Mouse (Mus musculus) hindbrain, embryonic 12.5 days (tissue): ENCODE data around the gene Abca4. TPM values are rescaled to one million over a fixed set of nuclear protein-coding genes. Genes with fewer than 3 reads are reported as not detected.
A peak's percentile ranks its signal among the peaks of the same experiment; 100 is the strongest.

ENCODE experiments used
- ATAC-seq: fragments of 200-750 bp; cut with Nextera tagmentation; 2 replicates; pipeline ENCODE4 v1.8.0; 2017; ENCODE audit warnings: moderate TSS enrichment; ENCODE audit not compliant: low FRiP score
- H3K27ac ChIP-seq: fragments of 300-500 bp; sonication (generic); 2 replicates; pipeline ENCODE4 v1.5.1; 2016; ENCODE audit warnings: mild to moderate bottlenecking
- H3K27me3 ChIP-seq: fragments of 300-500 bp; sonication (generic); 2 replicates; pipeline ENCODE4 v1.6.1; 2016; ENCODE audit warnings: mild to moderate bottlenecking
- H3K36me3 ChIP-seq: fragments of 300-500 bp; sonication (generic); 2 replicates; pipeline ENCODE4 v1.6.1; 2016; ENCODE audit warnings: mild to moderate bottlenecking
- H3K4me1 ChIP-seq: fragments of 300-500 bp; sonication (generic); 2 replicates; pipeline ENCODE4 v1.6.1; 2016
- H3K4me2 ChIP-seq: fragments of 300-500 bp; sonication (generic); replicated peaks from 2 replicates; pipeline ENCODE4 v1.6.1; 2016; ENCODE audit warnings: mild to moderate bottlenecking
- H3K4me3 ChIP-seq: fragments of 300-500 bp; sonication (generic); 2 replicates; pipeline ENCODE4 v1.5.1; 2016; ENCODE audit warnings: mild to moderate bottlenecking
- H3K9ac ChIP-seq: fragments of 300-500 bp; sonication (generic); 2 replicates; pipeline ENCODE4 v1.6.1; 2016; ENCODE audit warnings: mild to moderate bottlenecking, moderate library complexity
- H3K9me3 ChIP-seq: fragments of 300-500 bp; sonication (generic); replicated peaks from 2 replicates; pipeline ENCODE4 v1.6.1; 2016; ENCODE audit warnings: mild to moderate bottlenecking
- WGBS: fragments of 180-500 bp; shearing (Covaris S2); methylation state at CpG from one replicate; pipeline ENCODE4 v1.1.7; 2016; 5-methylcytosine and 5-hydroxymethylcytosine counted together
- polyA plus RNA-seq: library from polyadenylated mRNA; unstranded; fragments of >200 nt; fragmentation: Nextera tagmentation; extraction: Ambion mirVana; gene quantifications from 2 replicates; pipeline ENCODE4 v1.2.1, GENCODE M21; 2016

Gene Abca4
- polyA plus RNA-seq, 1 experiment from 2014 or later: 2.6 TPM

DNA sequence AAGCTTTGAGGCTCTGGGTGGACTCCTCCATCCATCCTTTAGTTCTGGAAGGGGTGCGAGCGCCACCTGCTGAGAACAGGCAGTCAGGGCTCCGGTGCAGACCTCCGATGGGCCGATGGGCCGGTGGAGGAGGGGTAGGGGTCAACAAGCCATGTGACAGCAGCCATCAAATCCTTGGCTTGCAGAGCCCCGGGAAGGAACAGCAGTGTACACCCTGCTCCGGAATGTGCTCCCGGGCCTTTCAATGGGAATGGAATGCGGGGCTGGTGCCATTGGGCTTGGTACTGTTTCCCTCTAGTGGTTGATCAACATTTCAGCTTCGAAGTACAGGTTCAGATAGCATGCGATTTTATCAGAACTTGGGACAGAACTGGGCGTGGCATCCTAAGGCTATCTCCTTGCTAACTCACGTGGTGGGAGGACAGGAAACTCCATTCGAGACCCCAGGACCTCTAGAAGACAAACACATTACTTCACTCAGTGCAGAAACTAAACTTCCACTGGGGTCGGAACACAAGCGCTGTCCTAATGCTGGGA is 78.0 kb downstream of the Abca4 start:
- no peak overlapping the region for H3K9ac ChIP-seq
- peaks cover 10% of the 10 kb centered on the region for H3K4me1 ChIP-seq
- peak overlapping the region; percentile 54 for H3K4me2 ChIP-seq
- H3K9me3 ChIP-seq: no peaks in the 10 kb centered on the region
- H3K27ac ChIP-seq: peak overlapping the region; percentile 52; the same call in 1 of the 2 replicates
- H3K27me3 ChIP-seq: no peaks in the 10 kb centered on the region
- H3K4me3 ChIP-seq: peak overlapping the region; percentile 23
- no peaks in the 10 kb centered on the region for H3K36me3 ChIP-seq
- peak; percentile 89 for ATAC-seq
- 14% methylated on average over 17 of the region's 17 CpGs for WGBS

DNA sequence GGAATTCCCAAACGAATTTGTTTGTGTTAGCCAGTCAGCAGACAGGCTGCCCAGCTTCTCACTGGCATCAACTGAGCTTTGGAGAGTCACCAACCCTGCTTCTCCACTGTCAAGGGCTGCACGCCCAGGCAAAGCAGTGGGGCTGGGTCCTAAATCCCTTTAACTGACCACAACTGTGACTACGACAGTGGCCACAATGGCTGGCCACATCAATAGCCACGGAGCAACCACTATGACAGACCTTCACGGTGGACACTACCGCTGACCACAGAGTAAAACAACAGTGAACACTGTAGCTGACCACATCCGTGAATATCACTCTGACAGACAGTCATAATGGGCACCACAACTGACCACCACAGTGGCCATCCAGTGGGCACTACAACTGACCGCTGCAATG is 78.6 kb downstream of the Abca4 start:
- no peaks in the 10 kb centered on the region for H3K27me3 ChIP-seq
- no peaks in the 10 kb centered on the region for H3K36me3 ChIP-seq
- H3K4me1 ChIP-seq: peaks cover 11% of the 10 kb centered on the region
- ATAC-seq: no peak
- WGBS: 88% methylated on average over 8 of the region's 8 CpGs
- H3K4me3 ChIP-seq: no peak overlapping the region
- H3K9ac ChIP-seq: no peak overlapping the region
- H3K9me3 ChIP-seq: no peaks in the 10 kb centered on the region
- H3K27ac ChIP-seq: peak overlapping the region; percentile 52; the same call in 1 of the 2 replicates
- H3K4me2 ChIP-seq: no peak overlapping the region

DNA sequence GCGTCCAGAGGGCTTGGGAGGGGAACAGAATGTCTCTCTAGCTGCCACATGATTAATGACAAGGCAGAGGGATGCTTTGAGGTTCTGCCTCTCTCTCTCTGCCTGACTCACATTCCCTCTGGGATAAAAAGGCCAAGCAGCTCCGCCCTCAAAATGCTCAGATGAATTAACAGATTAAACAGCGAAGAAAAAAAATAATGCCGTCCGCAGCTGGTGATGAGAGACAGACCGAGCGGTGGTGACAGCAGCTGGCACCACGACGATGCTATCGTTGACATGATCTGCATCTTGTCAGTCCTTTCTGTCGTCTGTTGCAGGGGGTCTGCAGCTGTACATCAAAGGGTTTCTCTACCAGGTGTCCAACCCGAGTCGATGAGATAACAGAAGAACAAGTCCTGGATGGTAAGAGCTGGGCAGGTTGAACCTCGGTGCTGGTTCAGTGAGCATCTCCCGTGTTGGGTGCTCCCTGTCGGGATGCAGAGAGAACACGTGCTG is 84.8 kb downstream of the Abca4 start:
- Histone ChIP-seq H3K4me3 (no peak overlapping the region), H3K27ac (no peak overlapping the region), H3K27me3 (no peaks in the 10 kb centered on the region), H3K9me3 (no peaks in the 10 kb centered on the region), H3K36me3 (no peaks in the 10 kb centered on the region), H3K4me1 (peaks cover 14% of the 10 kb centered on the region), H3K4me2 (peak overlapping the region; percentile 15), H3K9ac (no peak overlapping the region)
- WGBS: 37% methylated on average over 17 of the region's 17 CpGs
- peak; percentile 81 for ATAC-seq

DNA sequence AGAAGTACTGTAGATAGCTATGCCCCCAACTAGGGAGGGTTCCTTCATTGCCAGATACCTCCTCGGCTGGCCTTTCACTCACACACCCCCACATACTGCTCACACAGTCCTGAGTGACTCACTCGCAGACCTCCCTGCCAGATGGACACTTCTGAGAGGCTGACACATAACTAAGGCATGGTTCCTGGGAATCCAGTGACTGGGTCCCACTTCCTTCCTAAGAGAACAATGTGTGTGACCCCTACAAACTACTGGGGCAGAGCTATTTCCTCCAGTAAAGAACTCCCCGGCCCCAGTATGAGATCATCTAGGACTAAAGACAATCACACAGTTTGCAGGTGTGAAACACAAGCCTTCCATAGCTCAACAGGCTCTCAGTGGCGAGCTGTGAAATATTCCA is 86.5 kb downstream of the Abca4 start:
- 48% methylated on average over 4 of the region's 4 CpGs for WGBS
- Histone ChIP-seq H3K9ac (no peak overlapping the region), H3K27me3 (no peaks in the 10 kb centered on the region), H3K27ac (no peak overlapping the region), H3K4me3 (no peak overlapping the region), H3K4me1 (peaks cover 14% of the 10 kb centered on the region), H3K9me3 (no peaks in the 10 kb centered on the region), H3K36me3 (no peaks in the 10 kb centered on the region), H3K4me2 (no peak overlapping the region)
- no peak for ATAC-seq

DNA sequence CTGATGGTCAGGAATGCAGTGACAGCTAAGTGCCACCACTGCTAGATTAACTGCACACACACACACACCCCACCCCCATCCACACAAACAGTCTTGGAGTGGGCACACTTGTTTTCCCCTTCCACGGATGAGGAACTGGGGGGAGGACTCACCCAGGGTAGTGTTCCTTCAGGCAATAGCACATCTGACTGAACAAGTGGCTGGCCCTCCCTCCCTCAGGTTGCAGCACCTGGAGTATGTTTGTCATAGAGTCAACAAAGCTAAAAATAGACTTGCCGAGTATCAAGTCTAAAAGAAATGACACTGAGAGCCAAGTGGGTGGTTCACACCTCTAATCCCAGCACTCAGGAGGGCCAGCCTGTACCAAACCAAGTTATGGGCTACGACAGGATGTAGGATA is 87.4 kb downstream of the Abca4 start:
- H3K4me1 ChIP-seq: peaks cover 14% of the 10 kb centered on the region

DNA sequence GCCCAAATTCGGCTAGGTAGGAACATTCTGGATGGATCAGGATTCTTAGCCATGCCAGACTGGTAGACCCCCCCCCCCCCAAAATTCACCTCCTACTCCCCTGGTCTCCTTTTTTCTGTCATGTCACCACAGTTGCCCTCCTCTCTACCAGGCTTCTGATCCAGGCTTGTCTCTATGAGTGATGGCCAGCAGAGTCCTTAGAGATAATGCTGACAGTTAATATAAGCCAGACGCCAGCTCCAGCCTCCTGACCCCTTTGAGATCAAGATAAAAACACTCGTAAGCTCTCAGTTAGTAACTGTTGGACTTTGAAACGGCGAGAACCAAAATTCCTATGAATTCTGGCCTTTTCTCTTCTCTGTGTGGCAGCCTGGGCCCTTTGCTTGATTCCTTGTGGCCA is 89.0 kb downstream of the Abca4 start:
- Histone ChIP-seq H3K4me2 (no peak overlapping the region), H3K9ac (no peak overlapping the region), H3K27me3 (no peaks in the 10 kb centered on the region), H3K27ac (no peak overlapping the region), H3K4me1 (peaks cover 8% of the 10 kb centered on the region), H3K9me3 (no peaks in the 10 kb centered on the region), H3K36me3 (no peaks in the 10 kb centered on the region), H3K4me3 (no peak overlapping the region)
- WGBS: 69% methylated on average over 5 of the region's 5 CpGs
- no peak for ATAC-seq

More for the DNA sequence above, 87.4 kb downstream of the Abca4 start:
- Histone ChIP-seq H3K36me3 (no peaks in the 10 kb centered on the region), H3K9ac (no peak overlapping the region), H3K4me2 (no peak overlapping the region), H3K4me3 (no peak overlapping the region), H3K9me3 (no peaks in the 10 kb centered on the region), H3K27ac (no peak overlapping the region), H3K27me3 (no peaks in the 10 kb centered on the region)
- no peak for ATAC-seq
- WGBS: 71% methylated on average over 3 of the region's 3 CpGs

DNA sequence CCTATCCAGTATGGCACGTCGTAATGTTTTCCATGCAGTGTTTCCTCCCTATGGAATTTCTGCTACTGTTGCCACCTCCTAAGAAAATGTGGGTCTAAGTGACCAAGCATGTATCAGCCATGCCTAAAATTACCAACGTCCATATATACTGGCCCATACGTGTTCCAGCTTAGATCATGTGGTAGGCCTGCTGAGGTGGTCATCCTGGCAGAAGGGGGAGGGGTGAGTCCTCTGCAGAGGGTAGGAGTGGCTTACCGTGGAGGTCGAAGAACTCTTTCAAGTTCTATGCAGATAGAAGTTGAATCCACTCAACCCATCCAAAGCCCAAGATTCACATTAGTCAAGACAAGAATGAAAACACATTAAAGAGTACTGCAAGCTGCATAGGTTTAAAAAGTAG is 89.6 kb downstream of the Abca4 start:
- H3K36me3 ChIP-seq: no peaks in the 10 kb centered on the region
- no peak overlapping the region for H3K4me2 ChIP-seq
- no peak for ATAC-seq
- H3K9ac ChIP-seq: no peak overlapping the region
- no peak overlapping the region for H3K27ac ChIP-seq
- no peaks in the 10 kb centered on the region for H3K9me3 ChIP-seq
- peaks cover 2% of the 10 kb centered on the region; the same call in 1 of the 2 replicates for H3K4me1 ChIP-seq
- no peaks in the 10 kb centered on the region for H3K27me3 ChIP-seq
- WGBS: 79% methylated on average over 6 of the region's 6 CpGs
- H3K4me3 ChIP-seq: no peak overlapping the region

DNA sequence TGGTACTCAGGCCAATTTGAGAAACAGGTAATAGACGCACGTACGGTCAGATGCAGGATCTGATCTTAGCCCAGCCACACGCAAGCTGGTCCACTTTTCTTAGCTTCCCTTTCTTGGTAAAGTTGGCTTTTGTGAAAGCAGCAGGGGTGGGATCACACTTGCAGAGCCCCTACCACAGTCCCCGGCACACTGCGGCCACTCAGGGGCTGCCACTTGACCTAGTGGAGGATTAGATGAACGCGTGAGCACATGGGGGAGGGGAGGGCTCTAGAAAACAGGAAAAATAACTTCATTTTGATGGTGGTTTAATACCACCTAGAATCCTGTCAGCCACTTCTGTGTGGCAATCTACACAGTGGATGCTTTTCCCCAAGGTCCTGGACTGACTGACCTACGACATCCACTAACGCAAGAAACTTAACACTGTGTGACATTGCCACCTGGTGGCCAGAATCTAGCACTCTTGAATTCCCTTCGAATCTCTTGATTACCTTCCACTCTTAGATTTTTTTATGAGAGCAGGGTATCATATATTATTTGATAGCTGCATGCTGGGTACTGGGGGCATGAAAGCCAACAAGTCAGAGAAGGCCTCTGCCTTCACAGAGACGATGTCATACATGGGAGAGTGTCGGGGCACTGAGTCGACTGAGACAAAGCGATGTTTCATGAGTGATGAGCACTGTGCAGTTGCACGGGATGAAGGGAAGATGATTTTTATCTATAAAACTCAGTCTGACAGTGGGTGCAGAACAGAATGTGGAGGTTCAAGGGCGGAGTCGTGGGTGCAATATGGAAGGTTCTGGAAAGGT is 96.6 kb downstream of the Abca4 start:
- H3K9me3 ChIP-seq: no peaks in the 10 kb centered on the region
- no peaks in the 10 kb centered on the region for H3K4me1 ChIP-seq
- H3K4me3 ChIP-seq: no peak overlapping the region
- H3K4me2 ChIP-seq: no peak overlapping the region
- no peak overlapping the region for H3K9ac ChIP-seq
- no peak overlapping the region for H3K27ac ChIP-seq
- no peaks in the 10 kb centered on the region for H3K36me3 ChIP-seq
- peak; percentile 51; the same call in 1 of the 2 replicates for ATAC-seq
- 66% methylated on average over 18 of the region's 18 CpGs for WGBS
- H3K27me3 ChIP-seq: no peaks in the 10 kb centered on the region

DNA sequence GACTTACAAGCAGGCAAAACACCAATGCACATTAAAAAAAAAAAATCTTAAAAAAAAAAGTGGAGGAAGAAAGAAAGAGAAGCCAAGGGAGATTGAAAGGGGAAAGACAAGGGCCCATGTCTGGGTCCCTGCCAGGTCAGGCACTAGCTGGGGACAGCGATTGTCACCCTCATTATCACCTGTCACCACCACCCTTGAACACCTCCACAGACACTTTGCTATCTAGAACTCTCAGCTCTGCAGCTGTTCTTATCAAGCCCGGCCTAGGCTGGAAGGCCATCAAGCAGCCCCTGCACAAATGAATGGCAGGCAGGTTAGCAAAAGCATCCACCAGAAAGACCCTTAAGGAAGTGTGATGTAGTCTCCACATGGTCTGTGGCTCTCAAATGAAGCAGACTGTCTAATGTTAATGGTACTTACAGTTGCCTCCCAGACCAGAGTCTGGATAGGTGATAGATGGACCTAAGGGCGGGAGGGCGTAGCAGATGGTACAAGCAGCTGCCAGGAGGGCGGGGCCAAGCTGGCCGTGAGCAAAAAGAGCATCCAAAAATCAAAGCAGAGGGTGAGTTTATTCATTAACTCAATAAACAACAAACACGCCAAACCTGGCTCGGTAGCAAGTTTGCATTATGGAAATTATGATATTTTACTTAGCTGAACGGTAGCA is 98.1 kb downstream of the Abca4 start:
- no peak for ATAC-seq
- H3K4me3 ChIP-seq: no peak overlapping the region
- no peak overlapping the region for H3K27ac ChIP-seq
- no peaks in the 10 kb centered on the region for H3K9me3 ChIP-seq
- H3K27me3 ChIP-seq: no peaks in the 10 kb centered on the region
- no peak overlapping the region for H3K4me2 ChIP-seq
- 79% methylated on average over 9 of the region's 9 CpGs for WGBS
- no peaks in the 10 kb centered on the region for H3K4me1 ChIP-seq
- H3K36me3 ChIP-seq: no peaks in the 10 kb centered on the region
- no peak overlapping the region for H3K9ac ChIP-seq

DNA sequence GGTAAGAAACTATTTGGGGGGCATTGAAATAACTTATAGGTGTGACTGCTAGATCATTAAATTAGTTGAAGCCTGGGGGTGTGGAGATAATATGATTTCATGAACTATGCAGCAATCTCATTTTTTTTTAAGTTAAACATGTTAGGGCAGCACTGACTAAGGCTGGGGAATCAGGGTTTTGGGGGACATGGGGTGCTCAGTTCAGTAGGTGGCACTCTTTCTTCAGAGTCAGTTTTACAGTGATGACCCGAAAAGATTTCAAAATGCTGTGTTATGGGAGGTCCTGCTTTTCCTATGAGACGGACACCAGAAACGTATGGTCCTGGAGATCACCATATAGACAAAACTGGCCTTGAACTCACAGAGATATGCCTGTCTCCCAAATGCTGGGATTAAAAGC is 99.2 kb downstream of the Abca4 start:
- Histone ChIP-seq H3K9me3 (no peaks in the 10 kb centered on the region), H3K4me2 (no peak overlapping the region), H3K9ac (no peak overlapping the region), H3K27ac (no peak overlapping the region), H3K36me3 (no peaks in the 10 kb centered on the region), H3K4me1 (no peaks in the 10 kb centered on the region), H3K27me3 (no peaks in the 10 kb centered on the region), H3K4me3 (no peak overlapping the region)
- no peak for ATAC-seq
- 84% methylated on average over 3 of the region's 3 CpGs for WGBS

DNA sequence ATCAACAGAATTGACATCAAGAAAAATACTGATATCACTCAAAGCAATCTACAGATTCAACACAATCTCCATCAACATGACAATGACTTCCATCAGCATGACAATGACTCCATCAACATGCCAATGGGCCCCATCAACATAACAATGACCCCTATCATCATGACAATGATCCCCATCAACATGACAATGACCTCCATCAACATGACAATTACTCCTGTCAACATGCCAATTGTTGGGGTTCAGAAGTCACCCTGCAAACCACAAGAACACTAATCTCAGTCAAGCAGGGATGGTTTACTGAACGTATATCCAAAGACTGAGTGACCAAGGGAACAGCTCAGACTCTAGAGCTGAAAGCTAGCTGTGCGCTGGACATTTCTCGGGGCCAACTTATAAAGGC is 101.2 kb downstream of the Abca4 start:
- H3K27ac ChIP-seq: no peak overlapping the region
- ATAC-seq: peak; percentile 41; the same call in 1 of the 2 replicates
- no peaks in the 10 kb centered on the region for H3K4me1 ChIP-seq
- no peaks in the 10 kb centered on the region for H3K9me3 ChIP-seq
- H3K9ac ChIP-seq: no peak overlapping the region
- no peak overlapping the region for H3K4me2 ChIP-seq
- H3K36me3 ChIP-seq: no peaks in the 10 kb centered on the region
- 69% methylated on average over 3 of the region's 3 CpGs for WGBS
- no peak overlapping the region for H3K4me3 ChIP-seq
- H3K27me3 ChIP-seq: no peaks in the 10 kb centered on the region

DNA sequence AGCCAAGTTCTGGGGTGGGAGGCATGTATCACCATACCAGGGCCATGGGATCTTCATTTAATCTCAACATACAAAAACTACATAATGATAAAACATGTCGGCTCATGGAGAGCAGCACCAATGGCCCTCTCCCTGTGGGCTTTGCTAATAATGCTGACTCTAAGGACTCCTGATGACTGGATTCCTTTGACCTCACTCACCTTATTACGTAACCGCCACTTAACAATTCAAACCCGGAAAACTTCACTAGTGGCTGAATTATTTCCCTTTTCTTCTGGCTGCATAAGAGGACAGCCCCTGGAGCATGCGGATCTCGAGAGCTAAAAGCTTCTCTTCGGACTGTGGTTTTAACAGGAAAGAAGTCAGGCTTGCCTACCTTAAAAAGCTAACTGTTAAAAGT is 106.6 kb downstream of the Abca4 start:
- H3K4me2 ChIP-seq: no peak overlapping the region
- no peaks in the 10 kb centered on the region for H3K27me3 ChIP-seq
- no peak overlapping the region for H3K9ac ChIP-seq
- H3K4me3 ChIP-seq: no peak overlapping the region
- no peaks in the 10 kb centered on the region for H3K4me1 ChIP-seq
- 82% methylated on average over 7 of the region's 7 CpGs for WGBS
- ATAC-seq: no peak
- H3K36me3 ChIP-seq: no peaks in the 10 kb centered on the region
- H3K9me3 ChIP-seq: no peaks in the 10 kb centered on the region
- no peak overlapping the region for H3K27ac ChIP-seq
